ENCODE assay signal across 8 mouse cellular contexts in genomic region chr6:42349426-42350020, GRCm38 (mm10). TPM values are rescaled to one million over a fixed set of nuclear protein-coding genes. Genes with fewer than 3 reads are reported as not detected.
A peak's percentile ranks its signal among the peaks of the same experiment; 100 is the strongest.
DNase-seq lines count a peak whose midpoint lies in the region; ATAC-seq and TF ChIP-seq lines count a peak whose summit lies in the region.

Zyx (plus strand) TSS chr6:42349630.

- H3K27ac ChIP-seq in hindbrain, embryonic 15.5 days (replicated peaks), result peak within 1 kb of the TSS; percentile 90

- no peaks in the 10 kb centered on the region for H3K27me3 ChIP-seq in Patski
- H3K27me3 ChIP-seq in hindbrain, embryonic 15.5 days, result no peaks in the 10 kb centered on the region

- TF ChIP-seq CTCF in Patski (IDR thresholded peaks at IDR 0.05), result no peak

- in situ Hi-C loops in Patski (cut with MboI; ENCODE audit: low pct_unique_long_range_greater_than_20kb), result loop anchor here (25.0 kb wide), 1 partner anchor 513 kb away; no protein-coding TSS in a partner anchor

- H3K9me3 ChIP-seq in hindbrain, embryonic 15.5 days, result no peaks in the 10 kb centered on the region

- peaks cover 39% of the 10 kb centered on the region for H3K4me1 ChIP-seq in hindbrain, embryonic 15.5 days (replicated peaks)

- POLR2A ChIA-PET in Patski (lab: Charles Lee), result interaction anchor here (0.6 to 1.7 kb wide), 5 partner anchors 11 to 607 kb away, joined by 3 to 8 read pairs (median 4); no protein-coding TSS in a partner anchor

- CTCF ChIA-PET in Patski (lab: Charles Lee), result interaction anchor here (1.1 to 2.5 kb wide), 16 partner anchors 12 to 252 kb away, joined by 3 to 13 read pairs (median 6); no protein-coding TSS in a partner anchor

- H3K4me2 ChIP-seq in hindbrain, embryonic 15.5 days, result peak within 1 kb of the TSS; percentile 91

- no peaks in the 10 kb centered on the region for H3K36me3 ChIP-seq in hindbrain, embryonic 15.5 days

- peak; percentile 93 for DNase-seq in Patski (ENCODE audit: low read depth, low spot score)
- DNase-seq in cerebellum, postnatal 25 days, result peak; percentile 93 to 94
- peak; percentile 80 for DNase-seq in frontal cortex, postnatal 36 days (ENCODE audit: low spot score in 2 of 2)
- peak; percentile 82 for DNase-seq in left cerebral cortex, adult 11 months (ENCODE audit: low spot score)
- DNase-seq in lung, postnatal 4 days, result peak; percentile 97 to 99
- peak; percentile 53 for DNase-seq in retina, postnatal 7 days (ENCODE audit: low read depth, low spot score)
- DNase-seq in urinary bladder, adult 2 months (ENCODE audit: low spot score), result peak; percentile 94

- H3K4me3 ChIP-seq in hindbrain, embryonic 15.5 days, result peak within 1 kb of the TSS; percentile 92

- peak; percentile 86 for ATAC-seq in Patski
- peak; percentile 93 for ATAC-seq in hindbrain, embryonic 15.5 days (ENCODE audit: low FRiP score, low read depth)

- 0% methylated on average over 34 of the region's 36 CpGs for WGBS in hindbrain, embryonic 15.5 days

- H3K9ac ChIP-seq in hindbrain, embryonic 15.5 days, result peak within 1 kb of the TSS; percentile 89

RNA-seq across cellular contexts. Expression of gene Zyx, which starts in this region (rescaled TPM):
- polyA plus RNA-seq in Patski (2021), result 336 TPM
- polyA plus RNA-seq in hindbrain, embryonic 15.5 days (2015; fragmentation: Nextera tagmentation; extraction: Ambion mirVana), result 50.2 and 63.0 TPM in 2 replicates
- 124 and 140 TPM in 2 replicates for polyA plus RNA-seq in urinary bladder, adult 2 months (2012; rRNA removed)

Comparison
In these comparisons a context has a peak if more than half of its experiments do, and no peak if none do; other contexts are left out.
1. Peak in every context shown above with its lines: DNase-seq, ATAC-seq, H3K4me3 ChIP-seq and H3K27ac ChIP-seq.